Comparison of ENCODE assay signal across 18 mouse cellular contexts in the genomic region with DNA sequence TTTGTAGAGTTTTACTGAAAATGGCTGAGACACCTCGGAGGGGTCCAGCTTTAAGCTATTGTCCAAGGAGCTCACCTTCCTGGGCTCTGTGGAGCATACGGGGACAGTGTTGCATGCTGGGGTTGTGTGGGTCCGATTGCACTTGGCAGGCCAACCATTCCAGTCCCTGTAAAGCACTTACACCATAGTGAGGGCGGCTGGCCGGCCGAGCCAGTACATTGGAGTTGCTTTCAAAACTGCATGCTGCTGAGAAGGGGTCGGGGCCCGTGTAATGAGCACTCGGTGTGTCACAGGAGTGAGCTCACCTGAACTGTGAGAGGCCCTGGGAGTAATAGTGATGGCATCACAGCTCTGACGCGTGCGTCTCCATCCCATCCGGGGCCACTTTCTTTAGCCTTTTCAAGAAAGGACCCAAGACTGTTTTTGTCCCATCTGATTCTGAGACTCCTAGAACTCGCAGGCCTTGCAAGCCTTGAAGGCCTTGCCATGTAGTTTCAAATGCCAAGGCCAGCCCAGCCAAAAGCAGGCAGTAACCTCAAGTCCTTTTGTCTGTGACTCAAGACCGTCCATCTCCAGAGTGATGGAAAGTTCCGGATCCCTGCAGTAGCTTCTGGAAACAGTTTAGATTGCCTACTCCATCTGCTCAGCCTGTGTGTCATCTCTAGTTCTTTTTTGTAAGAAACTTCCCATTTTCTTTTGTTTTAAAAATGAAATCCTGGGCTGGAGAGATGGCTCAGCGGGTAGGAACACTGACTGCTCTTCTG.
A peak's percentile ranks its signal among the peaks of the same experiment; 100 is the strongest.
DNase-seq lines count a peak whose midpoint lies in the region; ATAC-seq and TF ChIP-seq lines count a peak whose summit lies in the region.
"Had no signal": no experiment of that assay in that cellular context is flagged by ENCODE, and none has a peak within 500 bp of the region (broad histone marks: within the 10 kb centered on the region; RNA-seq: fewer than 3 reads in every experiment).

No protein-coding gene starts in this region.

- peaks cover 33% of the 10 kb centered on the region for H3K36me3 ChIP-seq in heart, embryonic 10.5 days
- H3K36me3 ChIP-seq in midbrain, postnatal 0 days (ENCODE audit: insufficient read depth, low read length): peaks cover 7% of the 10 kb centered on the region

- H3K4me3 ChIP-seq in heart, embryonic 10.5 days: no peak overlapping the region
- no peak overlapping the region for H3K4me3 ChIP-seq in midbrain, postnatal 0 days (ENCODE audit: low read depth, low read length)
- H3K4me3 ChIP-seq: heart, embryonic 13.5 days; intestine, embryonic 15.5 days; kidney, embryonic 15.5 days; lung, embryonic 15.5 days had no signal

- 90% methylated on average over 17 of the region's 17 CpGs for WGBS in heart, embryonic 10.5 days
- WGBS in midbrain, postnatal 0 days: 88% methylated on average over 17 of the region's 17 CpGs

- H3K4me1 ChIP-seq in heart, embryonic 10.5 days: peaks cover 79% of the 10 kb centered on the region
- peaks cover 25% of the 10 kb centered on the region for H3K4me1 ChIP-seq in midbrain, postnatal 0 days (ENCODE audit: insufficient read depth, low read length)

- H3K9ac ChIP-seq in midbrain, postnatal 0 days (replicated peaks; ENCODE audit: low read length, poor library complexity, severe bottlenecking): 0 out of 2 replicates have a peak overlapping the region, but pooled peaks have one; percentile 24
- H3K9ac ChIP-seq: hindbrain, embryonic 14.5 days; intestine, embryonic 15.5 days; kidney, embryonic 15.5 days; liver, embryonic 14.5 days; lung, embryonic 15.5 days had no signal

- no peaks in the 10 kb centered on the region for H3K27me3 ChIP-seq in heart, embryonic 10.5 days (ENCODE audit: insufficient read depth, poor library complexity, severe bottlenecking)
- no peaks in the 10 kb centered on the region for H3K27me3 ChIP-seq in midbrain, postnatal 0 days (ENCODE audit: insufficient read depth, low read length)
- H3K27me3 ChIP-seq: heart, embryonic 13.5 days; intestine, embryonic 15.5 days; kidney, embryonic 15.5 days; lung, embryonic 15.5 days; Patski had no signal

- no peak overlapping the region for H3K4me2 ChIP-seq in midbrain, postnatal 0 days (ENCODE audit: low read depth, low read length, poor library complexity, severe bottlenecking)
- H3K4me2 ChIP-seq: heart, embryonic 13.5 days; hindbrain, embryonic 14.5 days; intestine, embryonic 15.5 days; kidney, embryonic 15.5 days; lung, embryonic 15.5 days had no signal

- ATAC-seq in midbrain, postnatal 0 days (ENCODE audit: low FRiP score): no peak
- ATAC-seq: intestine, embryonic 15.5 days; Patski had no signal

- DNase-seq in heart, embryonic 10.5 days (ENCODE audit: low spot score): no peak
- DNase-seq in heart, adult 9 months (ENCODE audit: low spot score in 2 of 2): no peak
- peak; percentile 61 for DNase-seq in ovary, adult 18-20 months (ENCODE audit: low spot score)
- no peak for DNase-seq in ovary, postnatal 36 days (ENCODE audit: low spot score)
- DNase-seq in adrenal gland, postnatal 10 days: peak; percentile 69
- no peak for DNase-seq in midbrain, postnatal 0 days (ENCODE audit: low spot score)
- DNase-seq in kidney, adult 9 months: no peak
- DNase-seq: cerebellum, adult 11 months; cerebellum, postnatal 14 days; kidney, postnatal 4 days had no signal

- no peak for TF ChIP-seq CTCF in midbrain, postnatal 0 days (IDR thresholded peaks at IDR 0.05)

- H3K9me3 ChIP-seq in heart, embryonic 10.5 days: no peaks in the 10 kb centered on the region
- H3K9me3 ChIP-seq in midbrain, postnatal 0 days (ENCODE audit: low read length): no peaks in the 10 kb centered on the region
- H3K9me3 ChIP-seq: heart, embryonic 13.5 days; intestine, embryonic 15.5 days; kidney, embryonic 15.5 days; lung, embryonic 15.5 days had no signal

- H3K27ac ChIP-seq in heart, embryonic 10.5 days: peak overlapping the region; percentile 39; the same call in 1 of the 2 replicates
- no peak overlapping the region for H3K27ac ChIP-seq in midbrain, postnatal 0 days (ENCODE audit: low read depth, low read length)
- H3K27ac ChIP-seq: intestine, embryonic 15.5 days; kidney, embryonic 15.5 days; liver, embryonic 14.5 days; lung, embryonic 15.5 days; macrophage had no signal

Comparison
In these comparisons a context has a peak if more than half of its experiments do, and no peak if none do; other contexts are left out.
1. DNase-seq: peak in ovary, adult 18-20 months (single experiment) and adrenal gland, postnatal 10 days (single experiment); none in heart, embryonic 10.5 days (single experiment), heart, adult 9 months (0 of 2), ovary, postnatal 36 days (single experiment), midbrain, postnatal 0 days (single experiment) and kidney, adult 9 months (single experiment).